Comparison of ENCODE assay signal across 20 mouse cellular contexts in the genomic region with DNA sequence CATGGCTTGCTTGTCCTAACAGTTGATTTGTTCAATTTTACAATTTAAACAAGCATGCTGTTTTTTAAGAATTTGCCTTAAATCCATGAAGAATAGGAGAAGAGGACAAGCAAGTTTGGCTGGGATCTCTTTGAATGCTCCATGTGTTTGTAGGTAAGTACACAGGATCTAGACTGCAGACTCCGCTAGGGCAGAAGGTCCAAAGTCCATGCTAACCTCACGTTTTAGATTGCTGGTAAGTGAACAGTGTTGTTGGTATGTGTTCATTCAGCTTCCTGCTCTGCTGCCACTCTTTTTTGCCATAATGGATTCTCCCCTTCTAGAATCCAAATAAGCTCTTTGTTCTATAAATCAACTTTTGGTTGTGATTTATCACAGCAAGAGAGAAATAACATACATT.
DNase-seq lines count a peak whose midpoint lies in the region; ATAC-seq and TF ChIP-seq lines count a peak whose summit lies in the region.
"Had no signal": no experiment of that assay in that cellular context is flagged by ENCODE, and none has a peak within 500 bp of the region (broad histone marks: within the 10 kb centered on the region; RNA-seq: fewer than 3 reads in every experiment).

No protein-coding gene starts in this region.

- 0 out of 2 replicates have a peak overlapping the region, but pooled peaks have one; percentile 38 for H3K27ac ChIP-seq in hindbrain, embryonic 14.5 days
- H3K27ac ChIP-seq in hindbrain, embryonic 13.5 days = no peak overlapping the region
- H3K27ac ChIP-seq in liver, adult 2 months (replicated peaks; ENCODE audit: insufficient read depth, low read depth, low read length) = no peak overlapping the region
- no peak overlapping the region for H3K27ac ChIP-seq in liver, postnatal 0 days (ENCODE audit: low read depth)
- no peak overlapping the region for H3K27ac ChIP-seq in intestine, embryonic 16.5 days (ENCODE audit: low read length)
- H3K27ac ChIP-seq: embryonic facial prominence, embryonic 13.5 days; forebrain, embryonic 12.5 days; heart, embryonic 10.5 days had no signal

- H3K4me3 ChIP-seq in hindbrain, embryonic 14.5 days (replicated peaks; ENCODE audit: low read length) = no peak overlapping the region
- H3K4me3 ChIP-seq in hindbrain, embryonic 13.5 days = no peak overlapping the region
- no peak overlapping the region for H3K4me3 ChIP-seq in liver, adult 2 months (ENCODE audit: insufficient read depth, low read depth, low read length)
- H3K4me3 ChIP-seq in liver, postnatal 0 days (ENCODE audit: low read depth, low read length) = no peak overlapping the region
- H3K4me3 ChIP-seq in intestine, embryonic 16.5 days (ENCODE audit: low read length) = no peak overlapping the region
- H3K4me3 ChIP-seq: embryonic facial prominence, embryonic 13.5 days; forebrain, embryonic 12.5 days; heart, embryonic 10.5 days had no signal

- no peaks in the 10 kb centered on the region for H3K79me2 ChIP-seq in liver, adult 2 months (ENCODE audit: control insufficient read depth, insufficient read depth, low read length)

- H3K27me3 ChIP-seq in hindbrain, embryonic 14.5 days (ENCODE audit: control insufficient read depth, insufficient read depth, low read length) = no peaks in the 10 kb centered on the region
- no peaks in the 10 kb centered on the region for H3K27me3 ChIP-seq in hindbrain, embryonic 13.5 days
- no peaks in the 10 kb centered on the region for H3K27me3 ChIP-seq in liver, adult 2 months (ENCODE audit: control insufficient read depth, insufficient read depth, low read length)
- no peaks in the 10 kb centered on the region for H3K27me3 ChIP-seq in liver, postnatal 0 days (ENCODE audit: insufficient read depth, low read length)
- no peaks in the 10 kb centered on the region for H3K27me3 ChIP-seq in intestine, embryonic 16.5 days (replicated peaks; ENCODE audit: control insufficient read depth, insufficient read depth, low read length)
- H3K27me3 ChIP-seq: embryonic facial prominence, embryonic 13.5 days; forebrain, embryonic 12.5 days; Patski had no signal

- TF ChIP-seq CTCF in liver, adult 2 months (IDR thresholded peaks at IDR 0.05; ENCODE audit: low read depth, low read length) = no peak
- no peak for TF ChIP-seq CTCF in liver, postnatal 0 days (IDR thresholded peaks at IDR 0.05; ENCODE audit: low read depth)

- no peaks in the 10 kb centered on the region for H3K4me1 ChIP-seq in hindbrain, embryonic 14.5 days (replicated peaks; ENCODE audit: control insufficient read depth, insufficient read depth, low read length)
- no peaks in the 10 kb centered on the region for H3K4me1 ChIP-seq in hindbrain, embryonic 13.5 days (replicated peaks)
- H3K4me1 ChIP-seq in liver, adult 2 months (ENCODE audit: control insufficient read depth, insufficient read depth, low read length) = peaks cover 2% of the 10 kb centered on the region; the same call in 1 of the 2 replicates
- no peaks in the 10 kb centered on the region for H3K4me1 ChIP-seq in liver, postnatal 0 days (ENCODE audit: insufficient read depth)
- H3K4me1 ChIP-seq in intestine, embryonic 16.5 days (ENCODE audit: control insufficient read depth, insufficient read depth, low read length) = no peaks in the 10 kb centered on the region
- H3K4me1 ChIP-seq: embryonic facial prominence, embryonic 13.5 days; forebrain, embryonic 12.5 days; heart, embryonic 10.5 days had no signal

- no peak overlapping the region for H3K4me2 ChIP-seq in hindbrain, embryonic 14.5 days (replicated peaks)
- no peak overlapping the region for H3K4me2 ChIP-seq in hindbrain, embryonic 13.5 days
- H3K4me2 ChIP-seq in liver, postnatal 0 days (ENCODE audit: low read depth, low read length) = no peak overlapping the region
- H3K4me2 ChIP-seq in intestine, embryonic 16.5 days (ENCODE audit: low read depth, low read length) = no peak overlapping the region
- H3K4me2 ChIP-seq: embryonic facial prominence, embryonic 13.5 days; forebrain, embryonic 12.5 days had no signal

- no peak for ATAC-seq in hindbrain, embryonic 14.5 days (ENCODE audit: low FRiP score)
- no peak for ATAC-seq in hindbrain, embryonic 13.5 days (ENCODE audit: low FRiP score)
- ATAC-seq in liver, postnatal 0 days = no peak
- 0 out of 2 replicates have a peak, but pooled peaks have one; percentile 39 for ATAC-seq in intestine, embryonic 16.5 days
- ATAC-seq: activated CD4-positive, CD25-positive, alpha-beta regulatory T cell, adult 4 months; forebrain, embryonic 16.5 days; Patski had no signal

- H3K9ac ChIP-seq in hindbrain, embryonic 14.5 days = no peak overlapping the region
- no peak overlapping the region for H3K9ac ChIP-seq in hindbrain, embryonic 13.5 days
- no peak overlapping the region for H3K9ac ChIP-seq in liver, adult 2 months (ENCODE audit: low read depth, low read length)
- H3K9ac ChIP-seq in liver, postnatal 0 days (replicated peaks) = no peak overlapping the region
- no peak overlapping the region for H3K9ac ChIP-seq in intestine, embryonic 16.5 days (ENCODE audit: low read depth, low read length)
- H3K9ac ChIP-seq: embryonic facial prominence, embryonic 13.5 days; forebrain, embryonic 12.5 days had no signal

- no peak for DNase-seq in hindbrain, embryonic 14.5 days (ENCODE audit: low spot score)
- peak; percentile 65 for DNase-seq in liver, adult 2 months (ENCODE audit: extremely low read depth, low read depth, low spot score)
- DNase-seq in liver, postnatal 0 days = no peak
- peak; percentile 43 for DNase-seq in yolk sac, embryonic 10.5 days (ENCODE audit: low spot score)
- no peak for DNase-seq in layer of hippocampus, postnatal 25 days (ENCODE audit: extremely low spot score in 1 of 2, low spot score in 1 of 2)
- DNase-seq: adrenal gland, postnatal 14 days; cerebellum, adult 11-12 months; cerebellum, adult 9-10 months; gastrocnemius, postnatal 10 days; heart, adult 18-20 months; heart, postnatal 10 days; heart, postnatal 4 days had no signal

- no peak for TF ChIP-seq POLR2A in liver, adult 2 months (IDR thresholded peaks at IDR 0.05; ENCODE audit: extremely low read depth, insufficient read depth, low read length)

- no peak for TF ChIP-seq EP300 in liver, postnatal 0 days (IDR thresholded peaks at IDR 0.05; ENCODE audit: low read depth)

- no peaks in the 10 kb centered on the region for H3K9me3 ChIP-seq in hindbrain, embryonic 14.5 days (ENCODE audit: control insufficient read depth, low read length)
- H3K9me3 ChIP-seq in hindbrain, embryonic 13.5 days = no peaks in the 10 kb centered on the region
- H3K9me3 ChIP-seq in liver, postnatal 0 days (ENCODE audit: low read length) = no peaks in the 10 kb centered on the region
- H3K9me3 ChIP-seq in intestine, embryonic 16.5 days (ENCODE audit: control insufficient read depth, low read length) = no peaks in the 10 kb centered on the region
- H3K9me3 ChIP-seq: embryonic facial prominence, embryonic 13.5 days; forebrain, embryonic 12.5 days; heart, embryonic 10.5 days had no signal

- H3K36me3 ChIP-seq in hindbrain, embryonic 14.5 days (replicated peaks; ENCODE audit: control insufficient read depth, insufficient read depth) = peaks cover 97% of the 10 kb centered on the region
- peaks cover 89% of the 10 kb centered on the region for H3K36me3 ChIP-seq in hindbrain, embryonic 13.5 days
- peaks cover 61% of the 10 kb centered on the region for H3K36me3 ChIP-seq in liver, adult 2 months (ENCODE audit: control insufficient read depth, insufficient read depth, low read length)
- peaks cover 82% of the 10 kb centered on the region for H3K36me3 ChIP-seq in liver, postnatal 0 days (replicated peaks; ENCODE audit: insufficient read depth, low read length)
- H3K36me3 ChIP-seq in intestine, embryonic 16.5 days (ENCODE audit: control insufficient read depth, insufficient read depth, low read length) = peaks cover 25% of the 10 kb centered on the region

- WGBS in hindbrain, embryonic 14.5 days = 81% methylated on average over 2 of the region's 2 CpGs
- WGBS in hindbrain, embryonic 13.5 days = 84% methylated on average over 2 of the region's 2 CpGs
- WGBS in liver, adult 2 months = 26% methylated on average over 2 of the region's 2 CpGs
- WGBS in liver, postnatal 0 days (ENCODE audit: insufficient replicate concordance) = 67% methylated on average over 2 of the region's 2 CpGs
- WGBS in intestine, embryonic 16.5 days = 58% methylated on average over 2 of the region's 2 CpGs

Comparison
In these comparisons a context has a peak if more than half of its experiments do, and no peak if none do; other contexts are left out.
1. DNase-seq: peak in liver, adult 2 months (single experiment) and yolk sac, embryonic 10.5 days (single experiment); none in hindbrain, embryonic 14.5 days (single experiment), liver, postnatal 0 days (single experiment) and layer of hippocampus, postnatal 25 days (0 of 2).